Mouse (Mus musculus) mouse trophoblast stem cell (cell line): ENCODE measurements around the gene Psmg4.

ENCODE experiments used
- in situ Hi-C, 2 experiments: fragments of 300-500 bp; cut with MseI, MboI; formaldehyde crosslinking; loops; 2 replicates in 1 of 2; 3 replicates in 1 of 2; pipeline ENCODE4 v1.15.1; 2025

Gene Psmg4

GRCm38 (mm10) chr13:34162491-34163303, at the start of gene Psmg4:
TSS of gene Psmg4 (plus strand) at chr13:34162964.
- in situ Hi-C loops: no loop called here

- in situ Hi-C loops: no loop called here
These were observed 49.7 kb upstream of the Psmg4 start for GRCm38 (mm10) chr13:34113086-34113485.

GRCm38 (mm10) chr13:34114654-34115053, 48.1 kb upstream of the Psmg4 start:
- in situ Hi-C loops: no loop called here

- in situ Hi-C loops: no loop called here
These were observed 46.3 kb upstream of the Psmg4 start for GRCm38 (mm10) chr13:34116508-34116907.

GRCm38 (mm10) chr13:34118816-34119215, 43.9 kb upstream of the Psmg4 start:
- in situ Hi-C loops: no loop called here

- in situ Hi-C loops: no loop called here
These were observed 43.4 kb upstream of the Psmg4 start for GRCm38 (mm10) chr13:34119406-34119805.

GRCm38 (mm10) chr13:34120536-34120935, 42.2 kb upstream of the Psmg4 start:
- in situ Hi-C loops: no loop called here

- in situ Hi-C loops: no loop called here
These were observed 37.1 kb upstream of the Psmg4 start for GRCm38 (mm10) chr13:34125711-34126110.

GRCm38 (mm10) chr13:34128276-34129114, 34.3 kb upstream of the Psmg4 start:
- in situ Hi-C loops: no loop called here

- in situ Hi-C loops: no loop called here
These were observed 33.1 kb upstream of the Psmg4 start for GRCm38 (mm10) chr13:34129485-34130225.

GRCm38 (mm10) chr13:34130226-34130731, 32.5 kb upstream of the Psmg4 start, which contains the start of gene Tubb2b:
TSS of gene Tubb2b (minus strand) at chr13:34130466.
- in situ Hi-C loops: no loop called here

- in situ Hi-C loops: no loop called here
These were observed 31.6 kb upstream of the Psmg4 start for GRCm38 (mm10) chr13:34131011-34131707.

- in situ Hi-C loops: no loop called here
These were observed 31.1 kb upstream of the Psmg4 start for GRCm38 (mm10) chr13:34131708-34132060.

- in situ Hi-C loops: no loop called here
These were observed 30.5 kb upstream of the Psmg4 start for GRCm38 (mm10) chr13:34132299-34132698.

- in situ Hi-C loops: no loop called here
These were observed 29.9 kb upstream of the Psmg4 start for GRCm38 (mm10) chr13:34132875-34133274.

GRCm38 (mm10) chr13:34133326-34134071, 29.3 kb upstream of the Psmg4 start:
- in situ Hi-C loops: no loop called here

- in situ Hi-C loops: no loop called here
These were observed 28.5 kb upstream of the Psmg4 start for GRCm38 (mm10) chr13:34134276-34134675.

GRCm38 (mm10) chr13:34136605-34137004, 26.2 kb upstream of the Psmg4 start:
- in situ Hi-C loops: no loop called here

- in situ Hi-C loops: no loop called here
These were observed 19.4 kb upstream of the Psmg4 start for GRCm38 (mm10) chr13:34143389-34143788.

GRCm38 (mm10) chr13:34146916-34147315, 15.8 kb upstream of the Psmg4 start:
- in situ Hi-C loops: loop anchor here in 1 of 2 experiments (5.0 kb wide), 1 partner anchor 100 kb away; no protein-coding TSS in a partner anchor
